Mouse (Mus musculus) erythroblast, embryonic 14.5 days (primary cell): ENCODE results near the gene Krtap1-3.

ENCODE experiments used
- GATA1 ChIP-seq: IDR thresholded peaks from 2 replicates; pipeline ENCODE4 v1.6.1; 2012; ENCODE audit warnings: low read length, inconsistent platforms, mixed read lengths
- TAL1 ChIP-seq: IDR thresholded peaks from 3 replicates; pipeline ENCODE4 v1.6.1; 2012; ENCODE audit warnings: low read length, inconsistent platforms, mixed read lengths

GRCm38 (mm10) chr11:99585096-99585495, 6.0 kb downstream of the Krtap1-3 start:
- no peak for TF ChIP-seq GATA1
- TF ChIP-seq TAL1: no peak
